Mouse (Mus musculus) liver, embryonic 11.5 days (tissue): ENCODE measurements around the gene Pus3. TPM values are rescaled to one million over a fixed set of nuclear protein-coding genes. Genes with fewer than 3 reads are reported as not detected.

Experiments used
- ATAC-seq: fragments of 200-750 bp; cut with Nextera tagmentation; replicated peaks from 2 replicates; pipeline ENCODE4 v1.8.0; 2017; ENCODE audit warnings: moderate number of reproducible peaks, mild to moderate bottlenecking, moderate TSS enrichment, moderate library complexity; ENCODE audit not compliant: low FRiP score
- DNase-seq: peaks from one replicate; pipeline ENCODE4 v3.0.0-alpha.2; 2017; ENCODE audit warnings: low spot score
- H3K27ac ChIP-seq: fragments of 300-500 bp; sonication (generic); 2 replicates; pipeline ENCODE4 v1.5.1; 2014; ENCODE audit warnings: mild to moderate bottlenecking, low read depth, low read length, control low read depth
- H3K27me3 ChIP-seq: fragments of 300-500 bp; sonication (generic); replicated peaks from 2 replicates; pipeline ENCODE4 v1.6.1; 2014; ENCODE audit warnings: low read length, mixed read lengths; ENCODE audit not compliant: control insufficient read depth, insufficient read depth
- H3K36me3 ChIP-seq: fragments of 300-500 bp; sonication (generic); 2 replicates; pipeline ENCODE4 v1.6.1; 2014; ENCODE audit warnings: mild to moderate bottlenecking, low read length, moderate library complexity, mixed read lengths; ENCODE audit not compliant: control insufficient read depth, insufficient read depth
- H3K4me1 ChIP-seq: fragments of 300-500 bp; sonication (generic); replicated peaks from 2 replicates; pipeline ENCODE4 v1.6.1; 2014; ENCODE audit warnings: low read length, mixed read lengths; ENCODE audit not compliant: control insufficient read depth, insufficient read depth
- H3K4me2 ChIP-seq: fragments of 300-500 bp; sonication (generic); 2 replicates; pipeline ENCODE4 v1.6.1; 2014; ENCODE audit warnings: mild to moderate bottlenecking, control low read depth, moderate library complexity
- H3K4me3 ChIP-seq: fragments of 300-500 bp; sonication (generic); 2 replicates; pipeline ENCODE4 v1.5.1; 2014; ENCODE audit warnings: low read depth, low read length, control low read depth
- H3K9ac ChIP-seq: fragments of 300-500 bp; sonication (generic); 2 replicates; pipeline ENCODE4 v1.6.1; 2014; ENCODE audit warnings: low read depth, low read length, control low read depth
- H3K9me3 ChIP-seq: fragments of 300-500 bp; sonication (generic); 2 replicates; pipeline ENCODE4 v1.6.1; 2016; ENCODE audit warnings: low read length, inconsistent platforms, mixed read lengths; ENCODE audit not compliant: control insufficient read depth
- WGBS: fragments of 180-500 bp; shearing (Covaris S2); extraction: QIAGEN DNeasy Blood & Tissue Kit; methylation state at CpG from one replicate; pipeline ENCODE4 v1.1.7; 2014; 5-methylcytosine and 5-hydroxymethylcytosine counted together
- polyA plus RNA-seq: library from polyadenylated mRNA; unstranded; fragments of >200 nt; fragmentation: Nextera tagmentation; extraction: Ambion mirVana; gene quantifications from 2 replicates; pipeline ENCODE4 v1.2.1, GENCODE M21; 2014

Gene Pus3
- polyA plus RNA-seq, 1 experiment from 2014 or later: 22.6 TPM

DNA sequence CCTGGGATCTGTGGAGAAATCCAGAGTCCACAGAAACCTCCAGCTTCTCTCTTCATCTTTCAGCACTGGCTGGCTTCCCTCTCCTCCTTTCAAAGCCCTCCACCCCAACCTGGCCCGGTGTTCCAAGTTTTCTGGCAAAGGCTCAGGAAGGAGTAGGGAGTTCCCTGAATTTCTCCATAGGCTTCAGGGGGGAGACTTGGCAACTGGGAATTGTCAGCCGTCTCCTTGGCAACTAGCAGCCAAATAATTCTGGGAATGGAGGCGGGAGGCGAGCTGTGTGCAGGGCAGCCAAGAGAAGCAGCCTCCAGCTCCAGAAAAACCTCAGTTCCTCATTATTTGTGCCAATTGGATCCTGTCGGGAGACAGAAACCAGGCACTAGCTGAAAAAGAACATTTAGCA, 34.9 kb upstream of the Pus3 start:
- DNase-seq: no peak
- Histone ChIP-seq H3K4me1 (no peaks in the 10 kb centered on the region), H3K4me3 (no peak overlapping the region), H3K9me3 (no peaks in the 10 kb centered on the region), H3K27me3 (no peaks in the 10 kb centered on the region), H3K27ac (no peak overlapping the region), H3K9ac (no peak overlapping the region), H3K4me2 (no peak overlapping the region), H3K36me3 (no peaks in the 10 kb centered on the region)
- ATAC-seq: no peak
- 46% methylated on average over 5 of the region's 5 CpGs for WGBS

DNA sequence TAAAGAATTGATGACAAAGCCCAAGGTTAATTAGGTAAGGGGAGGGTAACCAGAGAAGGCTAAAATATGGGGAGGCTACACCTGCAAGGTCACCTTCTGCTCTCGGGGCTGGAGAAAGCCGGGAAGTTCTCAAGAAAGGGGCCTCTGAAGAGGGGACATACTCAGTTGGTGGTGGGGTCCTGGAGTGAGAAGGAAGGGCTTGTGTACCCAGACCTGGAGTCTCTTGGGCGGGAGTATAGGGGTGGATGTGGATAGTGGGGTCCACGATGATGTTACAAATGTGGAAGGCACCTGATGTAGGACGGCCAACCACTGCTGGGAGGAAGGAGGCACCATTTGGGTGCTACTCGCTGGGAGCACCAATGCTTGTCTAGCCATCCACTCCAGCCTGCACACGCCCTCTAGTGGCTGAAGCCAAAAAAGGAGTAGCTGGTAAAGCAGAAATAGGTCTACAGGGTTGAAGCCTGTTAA, 34.4 kb upstream of the Pus3 start:
- Histone ChIP-seq H3K36me3 (no peaks in the 10 kb centered on the region), H3K9ac (no peak overlapping the region), H3K27me3 (no peaks in the 10 kb centered on the region), H3K4me1 (no peaks in the 10 kb centered on the region), H3K27ac (no peak overlapping the region), H3K4me3 (no peak overlapping the region), H3K4me2 (no peak overlapping the region), H3K9me3 (no peaks in the 10 kb centered on the region)
- WGBS: 24% methylated on average over 7 of the region's 7 CpGs
- ATAC-seq (no peak), DNase-seq (no peak)

DNA sequence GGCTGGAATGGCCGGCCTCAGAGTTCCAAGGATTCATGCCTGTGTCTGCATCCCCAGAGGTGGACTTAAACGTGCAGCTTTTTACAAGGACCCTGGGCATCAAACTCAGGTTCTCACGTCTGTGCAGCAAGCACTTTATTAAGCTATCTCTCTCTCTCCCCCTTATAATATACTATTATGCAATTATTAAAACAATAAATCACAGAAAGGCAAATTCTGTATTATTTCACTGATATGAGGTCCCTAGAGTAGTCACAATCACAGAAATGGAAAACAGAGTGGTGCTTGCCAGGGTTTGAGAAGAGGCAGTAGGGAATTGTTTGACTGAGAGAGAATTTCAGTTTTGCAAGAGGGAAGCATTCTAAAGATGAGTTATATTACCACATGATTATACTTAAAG, 29.3 kb upstream of the Pus3 start:
- Histone ChIP-seq H3K27me3 (no peaks in the 10 kb centered on the region), H3K4me2 (no peak overlapping the region), H3K27ac (no peak overlapping the region), H3K9me3 (no peaks in the 10 kb centered on the region), H3K9ac (no peak overlapping the region), H3K36me3 (no peaks in the 10 kb centered on the region), H3K4me3 (no peak overlapping the region), H3K4me1 (no peaks in the 10 kb centered on the region)
- WGBS: 53% methylated on average over 3 of the region's 3 CpGs
- no peak for DNase-seq
- ATAC-seq: no peak

DNA sequence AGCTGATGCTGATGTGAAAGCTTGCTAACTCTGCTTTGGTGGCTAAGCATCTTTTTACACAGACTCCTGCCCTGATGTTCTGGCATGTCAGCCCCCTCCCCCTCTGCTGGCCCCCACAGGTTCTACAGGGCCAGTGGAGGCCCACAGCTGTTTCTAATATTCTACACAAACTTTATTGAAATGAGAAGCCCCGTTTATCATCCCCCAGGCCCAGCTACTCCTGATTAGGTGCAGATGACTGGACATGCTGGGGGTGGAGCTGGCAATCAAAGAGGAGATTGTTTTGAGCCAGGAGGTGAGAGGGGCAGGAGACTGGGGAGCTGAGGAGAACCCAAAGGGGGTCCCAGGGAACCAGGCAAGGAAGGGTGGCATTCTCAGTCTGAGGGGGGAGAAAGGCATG, 28.6 kb upstream of the Pus3 start:
- H3K4me3 ChIP-seq: no peak overlapping the region
- no peaks in the 10 kb centered on the region for H3K27me3 ChIP-seq
- ATAC-seq (no peak), DNase-seq (no peak)
- H3K4me2 ChIP-seq: no peak overlapping the region
- WGBS: 18% methylated on average over 1 of the region's 1 CpGs
- H3K9me3 ChIP-seq: no peaks in the 10 kb centered on the region
- no peaks in the 10 kb centered on the region for H3K36me3 ChIP-seq
- no peaks in the 10 kb centered on the region for H3K4me1 ChIP-seq
- no peak overlapping the region for H3K27ac ChIP-seq
- H3K9ac ChIP-seq: no peak overlapping the region

DNA sequence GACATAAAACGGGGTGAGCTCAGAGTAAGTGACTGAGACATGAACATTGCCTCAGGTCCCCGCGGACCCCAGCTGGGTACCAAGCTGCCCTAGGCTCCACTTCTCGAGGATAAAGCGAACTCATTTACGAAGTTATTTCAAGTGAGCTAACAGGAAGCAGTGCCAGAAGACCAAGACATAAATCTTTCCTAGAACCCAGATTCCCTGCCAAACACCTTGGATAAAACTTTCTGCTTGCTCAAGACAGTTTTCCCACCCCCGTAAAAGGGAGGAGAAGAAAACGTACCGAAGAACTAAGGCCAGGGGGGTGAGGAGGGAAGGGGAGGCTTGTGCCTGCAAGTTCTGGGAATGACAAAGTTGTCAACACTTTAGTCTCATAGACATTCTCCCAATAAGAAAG, 25.1 kb upstream of the Pus3 start:
- ATAC-seq: no peak
- WGBS: 69% methylated on average over 9 of the region's 9 CpGs

DNA sequence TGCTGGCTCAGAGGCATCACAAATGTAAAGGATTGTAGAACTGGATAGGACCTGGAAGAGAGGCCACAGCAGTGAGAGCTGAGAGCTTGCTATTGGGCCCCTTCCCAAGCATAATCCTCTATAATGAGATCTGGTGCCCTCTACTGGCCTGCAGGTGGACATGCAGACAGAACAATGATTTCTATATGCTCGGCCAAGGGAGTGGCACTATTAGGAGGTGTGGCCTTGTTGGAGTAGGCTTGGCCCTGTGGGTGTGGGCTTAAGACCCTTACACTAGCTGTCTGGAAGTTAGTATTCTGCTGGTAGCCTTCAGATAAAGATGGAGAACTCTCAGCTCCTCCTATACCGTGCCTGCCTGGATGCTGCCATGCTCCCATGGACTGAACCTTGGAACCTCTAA, 23.3 kb upstream of the Pus3 start:
- 7% methylated on average over 2 of the region's 2 CpGs for WGBS
- Histone ChIP-seq H3K4me3 (no peak overlapping the region), H3K36me3 (no peaks in the 10 kb centered on the region), H3K9me3 (no peaks in the 10 kb centered on the region), H3K9ac (no peak overlapping the region), H3K27ac (no peak overlapping the region), H3K4me2 (no peak overlapping the region), H3K27me3 (no peaks in the 10 kb centered on the region), H3K4me1 (no peaks in the 10 kb centered on the region)
- ATAC-seq (peak; percentile 74), DNase-seq (no peak)

More for the DNA sequence above, 25.1 kb upstream of the Pus3 start:
- H3K4me2 ChIP-seq: no peak overlapping the region
- H3K4me3 ChIP-seq: no peak overlapping the region
- H3K36me3 ChIP-seq: no peaks in the 10 kb centered on the region
- no peaks in the 10 kb centered on the region for H3K4me1 ChIP-seq
- DNase-seq: no peak
- no peak overlapping the region for H3K9ac ChIP-seq
- no peaks in the 10 kb centered on the region for H3K9me3 ChIP-seq
- H3K27me3 ChIP-seq: no peaks in the 10 kb centered on the region
- H3K27ac ChIP-seq: no peak overlapping the region

DNA sequence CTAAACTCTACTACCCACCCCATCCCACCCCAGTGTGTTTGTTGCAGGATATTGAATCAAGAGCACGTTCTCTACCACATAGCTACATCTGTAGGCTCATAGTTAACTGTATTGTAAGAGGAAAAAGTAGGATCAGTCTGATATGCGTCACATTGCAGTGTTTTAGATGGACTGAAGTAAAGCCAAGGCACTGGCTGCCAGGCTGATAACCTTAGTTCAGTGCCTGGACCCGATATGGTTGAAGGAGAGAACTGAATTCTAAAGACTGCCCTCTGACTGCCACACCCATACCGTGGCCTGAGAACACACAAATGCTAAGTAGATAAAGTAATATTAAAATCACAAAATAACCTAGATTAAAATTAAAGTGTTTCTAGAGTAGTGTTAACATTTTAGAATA, 22.5 kb upstream of the Pus3 start:
- Histone ChIP-seq H3K4me2 (no peak overlapping the region), H3K9ac (no peak overlapping the region), H3K27me3 (no peaks in the 10 kb centered on the region), H3K4me1 (no peaks in the 10 kb centered on the region), H3K27ac (no peak overlapping the region), H3K4me3 (no peak overlapping the region), H3K9me3 (no peaks in the 10 kb centered on the region), H3K36me3 (no peaks in the 10 kb centered on the region)
- ATAC-seq (no peak), DNase-seq (no peak)
- WGBS: 62% methylated on average over 4 of the region's 4 CpGs

DNA sequence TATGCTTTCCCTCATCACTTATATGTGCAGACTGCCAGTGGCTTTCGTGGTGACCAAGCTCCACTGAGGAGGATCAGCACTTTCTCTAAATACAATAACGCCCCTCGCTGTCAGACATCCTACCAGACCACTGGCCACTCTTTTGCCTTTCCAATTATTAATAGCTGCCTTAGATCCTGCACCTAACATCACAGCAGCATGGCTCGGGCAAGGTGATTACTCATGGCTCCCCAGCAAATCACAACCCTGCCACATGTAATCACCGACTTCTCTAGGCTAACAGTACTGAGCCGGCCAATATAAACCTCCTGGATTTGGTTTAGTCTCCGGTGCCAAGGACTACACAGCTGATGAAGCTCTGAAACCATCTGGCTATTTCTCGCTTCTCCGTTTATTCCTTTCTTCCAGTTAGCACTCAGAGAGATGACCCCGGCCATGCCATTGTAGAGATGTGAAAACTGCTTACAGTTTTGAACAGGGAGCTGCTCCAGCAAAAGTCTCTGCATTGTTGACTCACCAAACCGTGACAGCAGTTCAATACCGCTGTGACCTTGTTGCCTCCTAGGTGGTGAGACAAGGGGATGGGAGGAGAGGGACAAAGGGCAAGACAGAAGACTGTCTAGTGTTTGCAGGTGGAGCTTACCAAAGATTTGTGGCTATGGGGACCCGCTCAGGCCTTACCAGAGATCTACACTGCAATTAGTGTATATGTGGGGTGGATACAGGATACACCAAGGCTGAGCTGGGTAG, 19.2 kb upstream of the Pus3 start:
- no peak overlapping the region for H3K4me3 ChIP-seq
- ATAC-seq (no peak), DNase-seq (no peak)
- no peaks in the 10 kb centered on the region for H3K9me3 ChIP-seq
- H3K4me2 ChIP-seq: no peak overlapping the region
- no peak overlapping the region for H3K9ac ChIP-seq
- no peaks in the 10 kb centered on the region for H3K4me1 ChIP-seq
- no peak overlapping the region for H3K27ac ChIP-seq
- H3K27me3 ChIP-seq: no peaks in the 10 kb centered on the region; the same call in 1 of the 2 replicates
- no peaks in the 10 kb centered on the region for H3K36me3 ChIP-seq
- WGBS: 76% methylated on average over 13 of the region's 13 CpGs

DNA sequence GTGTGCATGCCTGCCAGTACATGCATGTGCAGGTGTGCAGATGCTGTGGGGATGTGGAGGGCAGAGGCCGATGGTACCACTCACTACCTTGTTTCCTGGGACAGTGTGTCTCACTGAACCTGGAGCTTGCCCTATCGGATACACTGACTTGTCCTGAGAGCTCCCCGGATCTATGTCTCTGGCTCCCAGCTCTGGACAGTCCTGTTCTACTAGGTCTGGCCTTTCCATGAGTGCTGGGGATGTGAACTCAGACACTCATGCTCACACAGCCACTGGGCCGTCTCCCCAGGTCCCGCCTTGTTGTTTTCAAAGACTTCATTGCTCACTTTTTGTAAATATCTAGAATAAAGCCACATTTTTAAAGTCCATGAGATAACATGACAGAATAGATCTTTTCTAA, 17.4 kb upstream of the Pus3 start:
- H3K4me3 ChIP-seq: no peak overlapping the region
- no peaks in the 10 kb centered on the region; the same call in 1 of the 2 replicates for H3K27me3 ChIP-seq
- H3K27ac ChIP-seq: no peak overlapping the region
- no peaks in the 10 kb centered on the region for H3K36me3 ChIP-seq
- DNase-seq (no peak), ATAC-seq (no peak; the same call in 1 of the 2 replicates)
- 84% methylated on average over 5 of the region's 5 CpGs for WGBS
- no peaks in the 10 kb centered on the region for H3K9me3 ChIP-seq
- H3K4me1 ChIP-seq: no peaks in the 10 kb centered on the region
- no peak overlapping the region for H3K4me2 ChIP-seq
- H3K9ac ChIP-seq: no peak overlapping the region
